Mouse (Mus musculus): ENCODE results near the gene Fam71e2.

Gene Fam71e2

DNA sequence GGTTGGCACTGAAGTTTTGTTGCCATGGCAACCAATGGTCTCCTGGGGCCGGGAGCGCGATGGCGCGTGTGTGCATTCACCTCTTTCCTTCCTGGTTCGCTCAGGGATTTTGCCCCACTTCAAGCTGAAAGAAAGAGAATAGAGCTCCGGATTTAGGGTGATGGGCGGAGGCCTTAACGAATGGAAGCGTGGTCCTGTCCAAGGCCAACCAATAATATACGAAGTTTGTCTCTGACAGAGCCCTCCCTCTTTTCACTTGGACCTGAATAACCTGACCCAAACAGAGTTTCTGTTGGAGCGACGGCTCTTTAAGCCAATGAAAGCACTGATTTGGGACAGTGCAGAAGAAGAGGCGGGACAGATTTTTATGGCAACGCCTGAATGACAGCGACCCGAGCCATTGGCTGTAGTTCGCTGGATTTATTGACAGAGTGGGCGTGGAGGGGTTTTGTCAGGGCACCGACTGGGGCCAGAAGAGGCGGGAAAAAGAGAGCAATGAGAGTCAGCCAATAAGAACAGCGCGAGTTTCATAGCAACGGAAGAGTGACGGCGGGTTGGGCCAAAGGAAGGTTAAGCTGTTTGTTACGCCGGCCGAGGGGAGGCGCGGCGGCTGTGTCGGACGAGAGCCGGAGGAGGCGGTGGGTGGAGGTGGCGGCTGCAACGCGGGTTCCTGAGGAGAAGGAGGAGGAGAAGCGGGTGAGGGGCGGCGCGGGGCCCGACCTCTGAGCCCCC, 31.4 kb downstream of the Fam71e2 start, which contains the start of gene Kmt5c:
TSS of gene Kmt5c (plus strand) at position 572 of the 732 bp plus-strand sequence.
- DNase-seq (ENCODE audit: low spot score in 2 of 2) = peak; percentile 91 to 97

DNA sequence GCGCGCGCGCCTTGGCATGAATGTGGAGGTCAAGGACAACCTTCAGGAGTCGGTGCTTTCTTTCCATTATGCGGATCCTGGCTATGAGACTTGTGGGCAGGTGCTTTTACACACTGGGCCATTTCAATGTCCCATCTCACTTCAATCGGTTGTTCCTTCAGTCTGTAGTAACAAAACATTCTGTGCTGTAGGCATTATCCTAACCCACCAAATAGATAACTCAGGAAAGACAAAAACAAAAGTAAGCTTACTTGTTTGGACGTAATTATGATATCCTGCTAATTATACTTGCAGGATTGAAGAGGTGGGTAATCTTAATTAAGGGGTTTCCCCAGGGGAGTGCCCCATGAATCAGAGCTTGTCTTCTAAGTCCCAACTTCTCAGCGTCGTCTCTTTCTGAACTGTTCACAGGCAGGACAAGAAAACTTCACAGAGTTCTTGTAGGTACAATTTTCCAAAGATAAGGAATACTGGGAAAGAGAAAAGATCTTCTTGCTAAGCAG, 32.0 kb downstream of the Fam71e2 start:
- DNase-seq (ENCODE audit: low spot score in 2 of 2) = no peak

DNA sequence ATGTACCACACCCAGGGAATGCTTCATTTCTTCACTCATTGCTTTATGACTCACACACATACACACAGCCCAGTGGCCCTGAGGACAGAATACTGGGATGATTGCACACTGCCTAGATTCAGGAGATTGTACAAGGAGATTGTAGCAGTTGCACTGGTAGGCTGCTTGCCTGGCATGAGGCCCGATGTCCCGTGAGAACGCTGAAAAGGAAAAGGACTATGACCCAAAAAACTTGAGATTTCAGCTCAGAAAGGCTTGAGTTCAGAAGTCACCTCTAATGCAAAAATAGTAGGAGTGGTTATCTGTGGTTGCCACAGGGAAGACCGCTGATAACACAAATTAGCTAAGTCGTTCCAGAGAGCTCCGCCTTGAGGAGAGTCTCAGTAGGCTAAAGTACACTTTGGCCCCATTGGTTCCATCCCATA, 38.1 kb downstream of the Fam71e2 start:
- DNase-seq (ENCODE audit: low spot score in 2 of 2) = no peak

DNA sequence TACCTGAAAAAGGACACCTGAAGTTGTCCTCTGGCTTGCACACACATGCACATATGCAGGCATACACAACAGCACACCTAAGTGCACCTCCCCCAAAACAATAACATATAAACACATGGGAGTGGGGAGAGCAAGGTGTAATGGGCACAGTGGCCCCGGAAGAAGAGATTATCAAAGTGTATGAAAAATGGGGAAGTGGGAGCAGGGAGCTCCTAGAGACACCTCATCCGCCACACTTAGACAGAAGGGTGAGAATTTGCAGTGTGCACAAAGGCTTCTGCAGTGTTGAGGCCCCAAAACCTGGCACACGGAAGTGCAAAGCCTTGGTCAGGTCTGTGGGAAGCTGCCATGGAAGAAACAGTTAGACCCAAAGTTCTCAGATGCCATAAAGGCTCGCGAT, 40.0 kb downstream of the Fam71e2 start:
- no peak for DNase-seq (ENCODE audit: low spot score in 2 of 2)

DNA sequence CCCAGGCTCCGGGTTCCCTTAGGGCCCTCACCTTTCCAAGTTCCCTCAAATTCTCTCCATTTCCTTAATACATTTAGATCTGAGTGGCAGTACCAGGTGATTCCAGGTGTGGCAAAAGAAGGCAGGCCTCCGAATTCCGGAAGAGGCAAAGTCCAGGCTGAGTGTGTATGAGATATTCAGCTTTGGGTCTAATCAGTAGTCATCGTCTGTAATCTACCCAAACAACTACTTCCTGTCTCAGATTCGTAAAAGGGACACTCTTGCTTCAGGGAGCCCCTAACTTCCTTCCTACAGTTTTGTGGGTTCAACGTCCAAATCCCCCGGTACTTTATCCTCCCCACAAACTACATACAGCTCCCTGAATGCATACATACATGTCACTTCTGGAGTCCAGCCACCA, 45.9 kb downstream of the Fam71e2 start, which contains the start of gene Tmem150b:
TSS of gene Tmem150b (minus strand) at position 81 of the 400 bp plus-strand sequence.
- no peak for DNase-seq (ENCODE audit: low spot score in 2 of 2)

DNA sequence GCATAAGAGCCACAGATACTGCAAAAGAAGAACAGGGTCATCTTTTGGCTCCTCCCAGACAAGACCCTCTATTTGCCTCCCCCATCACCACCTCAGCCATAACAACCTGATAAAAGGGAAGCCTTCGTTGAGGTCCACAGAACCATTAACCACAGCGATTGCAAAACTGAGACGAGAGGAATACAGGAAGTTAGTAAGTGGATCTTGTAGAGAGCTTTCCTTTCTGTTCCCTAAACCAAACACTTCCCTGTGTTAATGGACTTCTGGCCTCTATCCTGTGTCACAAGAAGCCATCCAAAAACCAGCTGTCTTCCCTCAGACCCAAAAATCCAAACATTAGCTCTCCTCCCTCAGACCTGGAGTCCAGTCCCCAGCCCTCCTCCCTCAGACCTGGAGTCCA, 46.7 kb downstream of the Fam71e2 start:
- DNase-seq (ENCODE audit: low spot score in 2 of 2) = no peak

DNA sequence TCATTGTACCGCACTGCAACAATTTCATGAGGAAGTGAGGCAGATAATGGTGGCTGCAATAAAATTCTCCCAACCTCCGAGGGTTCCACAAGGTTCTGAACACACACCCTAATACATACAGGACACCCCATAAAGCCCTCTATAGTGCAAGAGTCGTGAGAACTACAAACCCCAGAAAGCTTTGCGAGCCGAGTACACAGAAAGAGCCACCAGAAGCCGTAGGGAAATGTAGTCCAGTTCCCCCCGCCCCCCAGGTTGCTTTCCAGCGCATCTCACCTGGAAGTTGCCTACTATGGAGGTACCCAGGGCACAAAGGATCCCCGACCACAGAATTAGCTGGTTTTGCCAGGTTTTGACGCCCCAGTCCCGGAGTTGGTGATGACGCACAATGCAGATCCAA, 47.6 kb downstream of the Fam71e2 start:
- DNase-seq (ENCODE audit: low spot score in 2 of 2) = peak in 1 of 2 experiments; percentile 27

DNA sequence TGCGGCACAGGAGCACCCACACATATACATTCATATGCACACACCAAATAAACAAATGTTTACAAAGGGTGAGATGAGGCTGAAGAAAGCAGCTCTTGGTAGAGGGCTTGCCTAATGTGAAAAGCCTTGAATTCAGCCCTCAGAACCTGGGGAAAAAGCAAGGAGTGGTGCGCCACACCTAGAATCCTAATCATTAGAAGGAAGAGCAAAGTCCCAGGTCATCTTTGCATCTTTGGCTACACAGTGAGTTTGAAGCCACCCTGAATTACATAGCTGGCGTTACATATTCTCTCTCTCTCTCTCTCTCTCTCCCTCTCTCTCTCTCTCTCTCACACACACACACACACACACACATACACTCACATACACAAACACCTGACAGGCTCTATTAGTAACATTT, 51.8 kb downstream of the Fam71e2 start:
- DNase-seq (ENCODE audit: low spot score in 2 of 2) = no peak

DNA sequence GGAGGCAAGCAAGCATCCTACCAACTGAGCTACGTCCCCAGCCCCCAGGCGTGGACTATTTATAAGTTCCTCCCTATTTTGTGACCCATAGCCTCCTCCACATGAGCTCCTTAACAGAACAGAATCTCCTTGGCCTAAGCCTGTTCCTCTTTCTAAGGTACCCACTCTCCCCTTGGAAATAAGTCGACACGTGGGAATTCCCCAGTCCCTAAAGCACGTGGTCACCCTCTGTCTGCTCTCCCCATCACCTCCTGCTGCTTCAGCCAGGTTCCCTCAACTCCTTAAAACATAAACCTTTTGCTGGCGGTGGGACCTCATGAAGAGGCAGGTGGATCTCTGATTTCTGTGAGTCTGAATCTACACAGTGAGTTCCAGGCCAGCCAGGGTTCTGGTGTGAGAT, 54.1 kb downstream of the Fam71e2 start:
- DNase-seq (ENCODE audit: low spot score in 2 of 2) = no peak

DNA sequence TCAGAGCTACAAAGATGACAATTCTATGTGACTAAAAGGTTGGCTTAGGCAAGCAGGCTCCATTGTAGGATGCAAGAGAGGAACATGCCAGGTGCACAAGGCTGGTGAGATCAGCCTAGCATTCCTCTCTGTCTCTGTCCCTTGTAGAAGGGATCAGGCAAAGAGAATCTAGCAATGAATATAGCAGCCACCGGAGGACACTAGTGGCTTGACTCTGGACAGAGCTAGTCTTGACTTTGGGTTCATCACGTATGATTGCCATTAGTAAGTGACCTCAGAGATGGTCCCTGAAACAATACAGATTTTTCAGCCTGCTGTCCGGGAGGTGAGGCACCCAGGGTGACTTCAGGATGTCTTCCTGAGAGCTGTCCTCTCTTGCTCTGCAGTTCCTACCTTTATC, 58.5 kb downstream of the Fam71e2 start:
- DNase-seq (ENCODE audit: low spot score in 2 of 2) = no peak

DNA sequence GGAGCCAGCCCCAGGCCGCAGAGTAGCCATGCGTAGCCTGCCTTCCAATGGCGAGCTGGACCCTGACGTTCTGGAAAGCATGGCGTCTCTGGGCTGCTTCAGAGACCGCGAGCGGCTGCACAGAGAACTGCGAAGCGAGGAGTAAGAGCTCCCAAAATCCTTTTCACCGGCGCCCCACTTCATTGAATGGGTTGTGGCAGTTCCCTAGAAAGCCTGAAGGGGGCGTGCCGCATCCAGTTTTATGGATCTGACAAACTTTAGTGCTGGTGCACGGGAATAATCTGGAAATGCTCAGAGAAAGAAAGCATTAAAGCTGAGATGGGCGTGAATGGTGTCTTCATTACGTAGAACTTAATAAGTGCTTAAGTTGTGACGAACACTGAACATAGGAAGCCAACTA, 66.0 kb downstream of the Fam71e2 start:
- peak in 1 of 2 experiments; percentile 63 for DNase-seq (ENCODE audit: low spot score in 2 of 2)

Measured in cerebellum, postnatal 4 days (tissue).